Mouse (Mus musculus) liver, embryonic 13.5 days (tissue): ENCODE data around the gene Ppp1r36. TPM values are rescaled to one million over a fixed set of nuclear protein-coding genes. Genes with fewer than 3 reads are reported as not detected.

ENCODE experiments used
- ATAC-seq: fragments of 200-750 bp; cut with Nextera tagmentation; 2 replicates; pipeline ENCODE4 v1.8.0; 2017; ENCODE audit warnings: low read depth, mild to moderate bottlenecking, moderate number of reproducible peaks, moderate library complexity
- DNase-seq: peaks from one replicate; pipeline ENCODE4 v3.0.0; 2022
- H3K27ac ChIP-seq: fragments of 300-500 bp; sonication (generic); 2 replicates; pipeline ENCODE4 v1.5.1; 2015; ENCODE audit warnings: moderate library complexity, mild to moderate bottlenecking, inconsistent platforms
- H3K27me3 ChIP-seq: fragments of 300-500 bp; sonication (generic); 2 replicates; pipeline ENCODE4 v1.6.1; 2015; ENCODE audit warnings: mild to moderate bottlenecking, inconsistent platforms
- H3K36me3 ChIP-seq: fragments of 300-500 bp; sonication (generic); 2 replicates; pipeline ENCODE4 v1.6.1; 2015; ENCODE audit warnings: mild to moderate bottlenecking, inconsistent platforms
- H3K4me1 ChIP-seq: fragments of 300-500 bp; sonication (generic); replicated peaks from 2 replicates; pipeline ENCODE4 v1.6.1; 2015; ENCODE audit warnings: inconsistent platforms
- H3K4me2 ChIP-seq: fragments of 300-500 bp; sonication (generic); 2 replicates; pipeline ENCODE4 v1.6.1; 2015; ENCODE audit warnings: inconsistent platforms, mild to moderate bottlenecking, moderate library complexity
- H3K4me3 ChIP-seq: fragments of 300-500 bp; sonication (generic); replicated peaks from 2 replicates; pipeline ENCODE4 v1.5.1; 2015; ENCODE audit warnings: mild to moderate bottlenecking, inconsistent platforms
- H3K9ac ChIP-seq: fragments of 300-500 bp; sonication (generic); 2 replicates; pipeline ENCODE4 v1.6.1; 2015; ENCODE audit warnings: mild to moderate bottlenecking, inconsistent platforms
- H3K9me3 ChIP-seq: fragments of 300-500 bp; sonication (generic); replicated peaks from 2 replicates; pipeline ENCODE4 v1.6.1; 2016; ENCODE audit warnings: inconsistent platforms
- WGBS: fragments of 180-500 bp; shearing (Covaris S2); methylation state at CpG from one replicate; pipeline ENCODE4 v1.1.7; 2015; ENCODE audit not compliant: insufficient replicate concordance; 5-methylcytosine and 5-hydroxymethylcytosine counted together
- polyA plus RNA-seq: library from polyadenylated mRNA; unstranded; fragments of >200 nt; fragmentation: Nextera tagmentation; extraction: Ambion mirVana; gene quantifications from 2 replicates; pipeline ENCODE4 v1.2.1, GENCODE M21; 2015

The Ppp1r36 gene
- polyA plus RNA-seq, 1 experiment from 2014 or later = not detected

GRCm38 (mm10) chr12:76374911-76375310 is 42.4 kb upstream of the Ppp1r36 start:
- WGBS = 53% methylated on average over 4 of the region's 4 CpGs
- H3K27ac ChIP-seq = peak overlapping the region; percentile 83
- H3K36me3 ChIP-seq = peaks cover 9% of the 10 kb centered on the region; the same call in 1 of the 2 replicates
- H3K4me2 ChIP-seq = peak overlapping the region; percentile 54
- H3K27me3 ChIP-seq = no peaks in the 10 kb centered on the region
- DNase-seq = no peak
- H3K9ac ChIP-seq = peak overlapping the region; percentile 53
- no peak for ATAC-seq
- peaks cover 84% of the 10 kb centered on the region for H3K4me1 ChIP-seq
- H3K9me3 ChIP-seq = no peaks in the 10 kb centered on the region
- H3K4me3 ChIP-seq = peak overlapping the region; percentile 26

GRCm38 (mm10) chr12:76375506-76375905 is 41.8 kb upstream of the Ppp1r36 start:
- H3K4me3 ChIP-seq = peak overlapping the region; percentile 26
- no peaks in the 10 kb centered on the region for H3K9me3 ChIP-seq
- peak; percentile 73 for ATAC-seq
- peaks cover 14% of the 10 kb centered on the region; the same call in 1 of the 2 replicates for H3K36me3 ChIP-seq
- peak overlapping the region; percentile 54 for H3K4me2 ChIP-seq
- peaks cover 90% of the 10 kb centered on the region for H3K4me1 ChIP-seq
- 12% methylated on average over 3 of the region's 3 CpGs for WGBS
- H3K27ac ChIP-seq = peak overlapping the region; percentile 83
- H3K9ac ChIP-seq = peak overlapping the region; percentile 53
- peak; percentile 73 for DNase-seq
- H3K27me3 ChIP-seq = no peaks in the 10 kb centered on the region

- Histone ChIP-seq H3K27ac (peak overlapping the region; percentile 83), H3K36me3 (peaks cover 14% of the 10 kb centered on the region; the same call in 1 of the 2 replicates), H3K4me1 (peaks cover 90% of the 10 kb centered on the region), H3K9me3 (no peaks in the 10 kb centered on the region), H3K9ac (peak overlapping the region; percentile 52), H3K27me3 (no peaks in the 10 kb centered on the region), H3K4me3 (no peak overlapping the region), H3K4me2 (peak overlapping the region; percentile 54)
- no peak for ATAC-seq
- no peak for DNase-seq
- WGBS = 21% methylated on average over 7 of the region's 7 CpGs
Measured at GRCm38 (mm10) chr12:76376649-76377048, 40.7 kb upstream of the Ppp1r36 start.

GRCm38 (mm10) chr12:76377059-76377458 is 40.3 kb upstream of the Ppp1r36 start:
- no peak for DNase-seq
- H3K4me2 ChIP-seq = no peak overlapping the region; the same call in 1 of the 2 replicates
- no peaks in the 10 kb centered on the region for H3K9me3 ChIP-seq
- H3K27me3 ChIP-seq = no peaks in the 10 kb centered on the region
- H3K36me3 ChIP-seq = peaks cover 14% of the 10 kb centered on the region; the same call in 1 of the 2 replicates
- peak overlapping the region; percentile 15; the same call in 1 of the 2 replicates for H3K27ac ChIP-seq
- no peak overlapping the region for H3K9ac ChIP-seq
- no peak overlapping the region for H3K4me3 ChIP-seq
- H3K4me1 ChIP-seq = peaks cover 86% of the 10 kb centered on the region
- ATAC-seq = peak; percentile 7; the same call in 1 of the 2 replicates
- 85% methylated on average over 6 of the region's 6 CpGs for WGBS

- no peak overlapping the region for H3K4me2 ChIP-seq
- H3K27me3 ChIP-seq = no peaks in the 10 kb centered on the region
- H3K4me3 ChIP-seq = no peak overlapping the region
- H3K27ac ChIP-seq = peak overlapping the region; percentile 15; the same call in 1 of the 2 replicates
- H3K4me1 ChIP-seq = peaks cover 79% of the 10 kb centered on the region
- peaks cover 14% of the 10 kb centered on the region; the same call in 1 of the 2 replicates for H3K36me3 ChIP-seq
- no peaks in the 10 kb centered on the region for H3K9me3 ChIP-seq
- no peak for ATAC-seq
- no peak for DNase-seq
- 87% methylated on average over 3 of the region's 3 CpGs for WGBS
- peak overlapping the region; percentile 13; the same call in 1 of the 2 replicates for H3K9ac ChIP-seq
Measured at GRCm38 (mm10) chr12:76377726-76378125, 39.6 kb upstream of the Ppp1r36 start.

GRCm38 (mm10) chr12:76378556-76378955 is 38.8 kb upstream of the Ppp1r36 start:
- no peak for ATAC-seq
- 79% methylated on average over 5 of the region's 5 CpGs for WGBS
- Histone ChIP-seq H3K9ac (no peak overlapping the region), H3K9me3 (no peaks in the 10 kb centered on the region), H3K27ac (peak overlapping the region; percentile 40), H3K4me2 (no peak overlapping the region), H3K4me1 (peaks cover 73% of the 10 kb centered on the region), H3K27me3 (no peaks in the 10 kb centered on the region), H3K4me3 (no peak overlapping the region), H3K36me3 (peaks cover 14% of the 10 kb centered on the region; the same call in 1 of the 2 replicates)
- DNase-seq = no peak

- Histone ChIP-seq H3K9ac (no peak overlapping the region), H3K4me3 (no peak overlapping the region), H3K4me1 (peaks cover 57% of the 10 kb centered on the region), H3K36me3 (peaks cover 20% of the 10 kb centered on the region), H3K9me3 (no peaks in the 10 kb centered on the region), H3K4me2 (no peak overlapping the region), H3K27ac (no peak overlapping the region), H3K27me3 (no peaks in the 10 kb centered on the region)
- no peak for DNase-seq
- no peak for ATAC-seq
- 60% methylated on average over 7 of the region's 7 CpGs for WGBS
Measured at GRCm38 (mm10) chr12:76380151-76380550, 37.2 kb upstream of the Ppp1r36 start.

GRCm38 (mm10) chr12:76385342-76385741 is 32.0 kb upstream of the Ppp1r36 start:
- ATAC-seq (no peak), DNase-seq (no peak)
- no peak overlapping the region for H3K4me3 ChIP-seq
- peaks cover 19% of the 10 kb centered on the region for H3K4me1 ChIP-seq
- peaks cover 44% of the 10 kb centered on the region for H3K36me3 ChIP-seq
- H3K27ac ChIP-seq = no peak overlapping the region
- H3K27me3 ChIP-seq = no peaks in the 10 kb centered on the region
- 90% methylated on average over 8 of the region's 8 CpGs for WGBS
- no peaks in the 10 kb centered on the region for H3K9me3 ChIP-seq
- H3K4me2 ChIP-seq = no peak overlapping the region
- no peak overlapping the region for H3K9ac ChIP-seq

GRCm38 (mm10) chr12:76388794-76389193 is 28.5 kb upstream of the Ppp1r36 start:
- Histone ChIP-seq H3K4me2 (no peak overlapping the region), H3K4me1 (peaks cover 42% of the 10 kb centered on the region), H3K27ac (no peak overlapping the region), H3K9me3 (no peaks in the 10 kb centered on the region), H3K36me3 (peaks cover 49% of the 10 kb centered on the region), H3K4me3 (no peak overlapping the region), H3K9ac (no peak overlapping the region), H3K27me3 (no peaks in the 10 kb centered on the region)
- WGBS = 78% methylated on average over 11 of the region's 11 CpGs
- no peak for ATAC-seq
- DNase-seq = no peak

- Histone ChIP-seq H3K27ac (peak overlapping the region; percentile 34), H3K9me3 (no peaks in the 10 kb centered on the region), H3K9ac (no peak overlapping the region), H3K4me3 (no peak overlapping the region), H3K27me3 (no peaks in the 10 kb centered on the region), H3K4me2 (0 out of 2 replicates have a peak overlapping the region, but pooled peaks have one; percentile 8), H3K4me1 (peaks cover 42% of the 10 kb centered on the region), H3K36me3 (peaks cover 27% of the 10 kb centered on the region)
- 31% methylated on average over 3 of the region's 3 CpGs for WGBS
- peak; percentile 93 for ATAC-seq
- no peak for DNase-seq
Measured at GRCm38 (mm10) chr12:76391595-76392271, 25.6 kb upstream of the Ppp1r36 start.

- no peak overlapping the region for H3K27ac ChIP-seq
- 68% methylated on average over 5 of the region's 5 CpGs for WGBS
- peaks cover 42% of the 10 kb centered on the region for H3K4me1 ChIP-seq
- H3K36me3 ChIP-seq = peaks cover 22% of the 10 kb centered on the region
- H3K4me2 ChIP-seq = no peak overlapping the region
- no peaks in the 10 kb centered on the region for H3K9me3 ChIP-seq
- no peaks in the 10 kb centered on the region for H3K27me3 ChIP-seq
- no peak for DNase-seq
- no peak overlapping the region for H3K9ac ChIP-seq
- H3K4me3 ChIP-seq = no peak overlapping the region
- no peak for ATAC-seq
Measured at GRCm38 (mm10) chr12:76392979-76393378, 24.4 kb upstream of the Ppp1r36 start.

- Histone ChIP-seq H3K27ac (no peak overlapping the region), H3K27me3 (no peaks in the 10 kb centered on the region), H3K4me3 (no peak overlapping the region), H3K9ac (no peak overlapping the region), H3K9me3 (no peaks in the 10 kb centered on the region), H3K4me2 (no peak overlapping the region), H3K36me3 (no peaks in the 10 kb centered on the region), H3K4me1 (peaks cover 16% of the 10 kb centered on the region)
- 80% methylated on average over 5 of the region's 5 CpGs for WGBS
- ATAC-seq (no peak), DNase-seq (no peak)
Measured at GRCm38 (mm10) chr12:76397281-76397680, 20.1 kb upstream of the Ppp1r36 start.
